Mouse (Mus musculus) liver, embryonic 15.5 days (tissue): Measurements from ENCODE around the gene Col11a1. TPM values are rescaled to one million over a fixed set of nuclear protein-coding genes. Genes with fewer than 3 reads are reported as not detected.

Experiments used
- ATAC-seq: fragments of 200-750 bp; cut with Nextera tagmentation; 2 replicates; pipeline ENCODE4 v1.8.0; 2017; ENCODE audit warnings: moderate number of reproducible peaks, mild to moderate bottlenecking, moderate library complexity; ENCODE audit not compliant: insufficient read depth
- H3K27ac ChIP-seq: fragments of 300-500 bp; sonication (generic); replicated peaks from 2 replicates; pipeline ENCODE4 v1.5.1; 2015; ENCODE audit warnings: mild to moderate bottlenecking, inconsistent platforms
- H3K27me3 ChIP-seq: fragments of 300-500 bp; sonication (generic); 2 replicates; pipeline ENCODE4 v1.6.1; 2015; ENCODE audit warnings: mild to moderate bottlenecking, inconsistent platforms
- H3K36me3 ChIP-seq: fragments of 300-500 bp; sonication (generic); replicated peaks from 2 replicates; pipeline ENCODE4 v1.6.1; 2015; ENCODE audit warnings: moderate library complexity, mild to moderate bottlenecking, inconsistent platforms
- H3K4me1 ChIP-seq: fragments of 300-500 bp; sonication (generic); replicated peaks from 2 replicates; pipeline ENCODE4 v1.6.1; 2015; ENCODE audit warnings: inconsistent platforms
- H3K4me2 ChIP-seq: fragments of 300-500 bp; sonication (generic); 2 replicates; pipeline ENCODE4 v1.6.1; 2015; ENCODE audit warnings: moderate library complexity, mild to moderate bottlenecking, inconsistent platforms
- H3K4me3 ChIP-seq: fragments of 300-500 bp; sonication (generic); replicated peaks from 2 replicates; pipeline ENCODE4 v1.5.1; 2015; ENCODE audit warnings: mild to moderate bottlenecking, inconsistent platforms
- H3K9ac ChIP-seq: fragments of 300-500 bp; sonication (generic); 2 replicates; pipeline ENCODE4 v1.6.1; 2015; ENCODE audit warnings: moderate library complexity, mild to moderate bottlenecking, inconsistent platforms
- H3K9me3 ChIP-seq: fragments of 300-500 bp; sonication (generic); replicated peaks from 2 replicates; pipeline ENCODE4 v1.6.1; 2016; ENCODE audit warnings: inconsistent platforms
- WGBS: fragments of 180-500 bp; shearing (Covaris S2); methylation state at CpG from one replicate; pipeline ENCODE4 v1.1.7; 2015; ENCODE audit warnings: mixed read lengths; ENCODE audit not compliant: insufficient replicate concordance; 5-methylcytosine and 5-hydroxymethylcytosine counted together
- polyA plus RNA-seq: library from polyadenylated mRNA; unstranded; fragments of >200 nt; fragmentation: Nextera tagmentation; extraction: Ambion mirVana; gene quantifications from 2 replicates; pipeline ENCODE4 v1.2.1, GENCODE M21; 2015

Col11a1 gene
- polyA plus RNA-seq, 1 experiment from 2014 or later = 2.3 TPM

DNA sequence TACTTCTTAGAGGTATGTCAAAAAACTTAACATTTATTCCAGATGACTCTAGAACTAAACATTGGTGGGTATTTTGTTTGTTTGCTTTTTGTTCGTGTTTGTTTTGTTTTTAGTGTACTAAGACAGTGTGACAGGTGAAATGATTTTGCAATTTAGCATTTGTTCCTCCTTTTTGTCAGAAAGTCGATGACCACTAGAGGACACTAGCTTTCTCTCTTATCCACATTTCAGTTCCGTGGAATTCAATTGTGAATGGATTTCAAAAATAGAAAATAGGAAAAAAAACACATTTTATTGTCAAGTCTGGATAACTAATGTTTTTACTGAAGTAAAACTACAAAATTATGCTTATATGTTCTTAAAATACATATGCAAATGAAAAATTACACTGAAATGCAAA lies 116.8 kb downstream of the Col11a1 start:
- H3K4me2 ChIP-seq = no peak overlapping the region
- no peaks in the 10 kb centered on the region for H3K4me1 ChIP-seq
- ATAC-seq = no peak
- no peaks in the 10 kb centered on the region for H3K36me3 ChIP-seq
- H3K9me3 ChIP-seq = no peaks in the 10 kb centered on the region
- no peak overlapping the region for H3K27ac ChIP-seq
- no peak overlapping the region for H3K9ac ChIP-seq
- H3K4me3 ChIP-seq = no peak overlapping the region
- WGBS = 19% methylated on average over 3 of the region's 3 CpGs
- no peaks in the 10 kb centered on the region for H3K27me3 ChIP-seq

DNA sequence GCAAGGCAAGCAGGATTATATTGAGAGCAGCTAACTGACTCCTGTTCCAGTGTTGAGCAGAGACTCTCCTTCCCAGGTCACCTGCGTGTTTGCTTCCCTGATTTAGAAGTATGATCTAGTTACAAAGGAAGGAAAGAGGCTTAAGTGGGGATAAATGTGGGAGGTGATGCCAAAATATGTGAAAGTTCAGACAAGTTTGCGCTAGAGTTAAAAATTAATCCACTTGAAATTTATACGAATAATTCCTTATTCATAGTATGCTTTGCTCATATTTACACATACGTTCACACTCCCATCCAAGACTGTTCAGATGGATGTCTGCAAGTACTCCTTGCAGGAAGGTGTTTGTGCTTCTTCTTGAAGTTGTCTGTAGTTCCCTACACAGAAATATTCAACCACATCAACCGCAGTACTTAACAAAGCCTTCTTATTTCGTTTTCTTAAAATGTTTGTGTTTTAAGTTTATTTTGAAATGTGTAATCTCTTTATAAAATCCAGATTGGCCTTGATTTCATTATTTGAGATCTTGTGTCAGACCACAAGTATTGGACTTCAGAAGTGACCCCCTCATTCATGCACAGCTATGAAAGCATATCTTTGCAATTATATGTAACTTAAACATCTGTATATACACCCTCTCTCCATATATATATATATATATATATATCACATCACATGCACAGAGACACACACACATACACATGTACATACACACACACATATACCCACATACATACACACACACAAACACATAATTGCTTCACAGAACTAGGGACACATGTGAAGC lies 167.8 kb downstream of the Col11a1 start:
- H3K9ac ChIP-seq = no peak overlapping the region
- H3K4me3 ChIP-seq = no peak overlapping the region
- no peaks in the 10 kb centered on the region for H3K27me3 ChIP-seq
- no peak overlapping the region for H3K4me2 ChIP-seq
- no peaks in the 10 kb centered on the region for H3K36me3 ChIP-seq
- ATAC-seq = no peak
- H3K9me3 ChIP-seq = no peaks in the 10 kb centered on the region
- 69% methylated on average over 6 of the region's 6 CpGs for WGBS
- no peak overlapping the region for H3K27ac ChIP-seq
- no peaks in the 10 kb centered on the region for H3K4me1 ChIP-seq

DNA sequence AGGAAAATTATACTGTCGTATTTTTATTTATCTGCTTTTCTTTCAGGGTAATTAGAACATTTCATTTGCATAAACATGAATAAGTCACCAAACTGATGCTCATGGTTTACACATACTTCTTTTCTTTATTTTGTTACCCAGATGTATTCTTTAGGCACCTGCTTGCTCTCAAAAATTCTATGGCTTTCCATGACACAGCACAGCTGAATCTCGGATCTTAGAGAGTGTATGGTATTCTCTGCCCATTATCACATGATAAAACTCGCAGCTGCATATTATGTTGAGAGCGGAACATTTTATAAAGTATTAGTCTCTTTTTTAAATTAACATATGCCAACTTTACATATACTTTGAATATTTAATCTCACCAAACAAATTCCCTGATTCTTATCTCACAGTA lies 181.9 kb downstream of the Col11a1 start:
- H3K36me3 ChIP-seq = no peaks in the 10 kb centered on the region
- no peak overlapping the region for H3K9ac ChIP-seq
- no peaks in the 10 kb centered on the region for H3K9me3 ChIP-seq
- H3K27ac ChIP-seq = no peak overlapping the region
- no peaks in the 10 kb centered on the region for H3K4me1 ChIP-seq
- no peaks in the 10 kb centered on the region for H3K27me3 ChIP-seq
- H3K4me2 ChIP-seq = no peak overlapping the region
- no peak overlapping the region for H3K4me3 ChIP-seq
- ATAC-seq = no peak
- 54% methylated on average over 4 of the region's 4 CpGs for WGBS

DNA sequence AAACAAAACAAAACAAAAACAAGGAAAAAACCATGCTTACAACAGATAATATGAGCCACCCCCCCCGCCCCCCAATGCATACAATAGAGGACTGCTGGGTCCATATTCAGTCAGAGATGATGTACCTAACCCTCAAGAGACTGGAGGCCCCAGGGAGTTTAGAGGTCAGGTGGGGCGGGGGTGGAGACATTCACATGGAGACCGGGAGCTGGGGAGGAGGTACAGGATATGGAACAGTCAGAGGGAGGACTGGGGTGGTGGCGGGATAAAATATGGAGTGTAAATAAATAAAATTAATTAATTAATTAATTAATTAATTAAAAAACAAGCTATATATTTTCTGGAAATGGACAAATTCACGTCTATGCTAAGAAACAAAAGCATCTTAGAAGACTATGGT lies 185.8 kb downstream of the Col11a1 start:
- H3K9me3 ChIP-seq = no peaks in the 10 kb centered on the region
- no peak overlapping the region for H3K4me3 ChIP-seq

DNA sequence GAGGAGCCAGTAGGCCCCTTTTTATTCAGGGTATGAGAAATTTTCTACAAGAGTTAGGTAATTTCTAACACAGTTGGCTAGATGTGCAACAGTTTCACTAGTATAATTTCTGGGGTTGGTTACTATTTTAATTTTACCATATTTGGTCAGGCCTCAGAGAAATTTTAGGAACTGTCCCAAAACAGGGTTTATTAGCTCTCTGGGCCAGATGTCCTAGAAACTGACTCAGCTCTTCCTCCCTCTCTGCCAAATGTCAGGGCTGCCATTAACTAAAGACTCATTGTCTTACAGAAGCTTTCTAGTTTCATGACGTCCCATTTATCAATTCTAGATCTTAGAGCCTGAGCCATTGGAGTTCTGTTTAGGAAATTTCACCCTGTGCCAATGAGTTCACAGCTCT lies 199.2 kb downstream of the Col11a1 start:
- Histone ChIP-seq H3K4me3 (no peak overlapping the region), H3K4me1 (no peaks in the 10 kb centered on the region), H3K27ac (no peak overlapping the region), H3K4me2 (no peak overlapping the region), H3K27me3 (no peaks in the 10 kb centered on the region), H3K9me3 (no peaks in the 10 kb centered on the region), H3K36me3 (no peaks in the 10 kb centered on the region), H3K9ac (no peak overlapping the region)
- ATAC-seq = no peak
- 48% methylated on average over 1 of the region's 1 CpGs for WGBS

More for the DNA sequence above, 185.8 kb downstream of the Col11a1 start:
- no peaks in the 10 kb centered on the region for H3K27me3 ChIP-seq
- no peak overlapping the region for H3K27ac ChIP-seq
- ATAC-seq = no peak
- no peak overlapping the region for H3K9ac ChIP-seq
- no peaks in the 10 kb centered on the region for H3K4me1 ChIP-seq
- no peak overlapping the region for H3K4me2 ChIP-seq
- no peaks in the 10 kb centered on the region for H3K36me3 ChIP-seq
- 54% methylated on average over 5 of the region's 5 CpGs for WGBS
